Mouse (Mus musculus): Measurements from ENCODE around the gene Slc22a17. TPM values are rescaled to one million over a fixed set of nuclear protein-coding genes. Genes with fewer than 3 reads are reported as not detected.
A peak's percentile ranks its signal among the peaks of the same experiment; 100 is the strongest.

Slc22a17 gene
- polyA plus RNA-seq, 1 experiment from 2014 or later: 44.9 TPM

MicroRNA genes within 50 kb of the gene (microRNA counts, 519-probe panel; counts per million panel counts)
- microRNA mmu-miR-208a: 1,377 counts per million, percentile 6 among the panel's probes with 10 or more counts

Small RNA genes within 50 kb of the gene (microRNA-seq; reads per million reads assigned to microRNA genes)
- gene Mir208a: 2.9 reads per million, percentile 3 among the genes with 10 or more reads in this experiment

Other genes with a start within 250 kb of the Slc22a17 start
- gene 1700123O20Rik, start 226.9 kb downstream of the Slc22a17 start, polyA plus RNA-seq (2014; fragmentation: Nextera tagmentation; extraction: Ambion mirVana): 82.9 and 88.9 TPM in 2 replicates
- gene Acin1, start 226.2 kb downstream of the Slc22a17 start, polyA plus RNA-seq (2014; fragmentation: Nextera tagmentation; extraction: Ambion mirVana): 145 and 147 TPM in 2 replicates
- gene Gm29776, start 214.3 kb downstream of the Slc22a17 start, polyA plus RNA-seq (2014; fragmentation: Nextera tagmentation; extraction: Ambion mirVana): 0.17 and 0.24 TPM in 2 replicates
- gene Cebpe, start 201.0 kb downstream of the Slc22a17 start, polyA plus RNA-seq (2014; fragmentation: Nextera tagmentation; extraction: Ambion mirVana): 0.69 TPM in 1 of 2 replicates, not detected in the other
- 5.4 and 5.8 TPM in 2 replicates for gene Slc7a8, start 131.2 kb downstream of the Slc22a17 start, polyA plus RNA-seq (2014; fragmentation: Nextera tagmentation; extraction: Ambion mirVana)
- not detected in 2 replicates for gene Rnf212b, start 99.0 kb downstream of the Slc22a17 start, polyA plus RNA-seq (2014; fragmentation: Nextera tagmentation; extraction: Ambion mirVana)
- gene Homez, start 42.2 kb downstream of the Slc22a17 start, polyA plus RNA-seq (2014; fragmentation: Nextera tagmentation; extraction: Ambion mirVana): 7.9 and 9.2 TPM in 2 replicates
- 2.8 and 2.9 TPM in 2 replicates for gene Ppp1r3e, start 35.6 kb downstream of the Slc22a17 start, polyA plus RNA-seq (2014; fragmentation: Nextera tagmentation; extraction: Ambion mirVana)
- 6.1 and 6.2 TPM in 2 replicates for gene Bcl2l2, start 29.8 kb downstream of the Slc22a17 start, polyA plus RNA-seq (2014; fragmentation: Nextera tagmentation; extraction: Ambion mirVana)
- gene Gm20521, start 29.7 kb downstream of the Slc22a17 start, polyA plus RNA-seq (2014; fragmentation: Nextera tagmentation; extraction: Ambion mirVana): not detected in 2 replicates
- 136 and 152 TPM in 2 replicates for gene Pabpn1, start 20.6 kb downstream of the Slc22a17 start, polyA plus RNA-seq (2014; fragmentation: Nextera tagmentation; extraction: Ambion mirVana)
- gene Efs, start 13.0 kb upstream of the Slc22a17 start, polyA plus RNA-seq (2014; fragmentation: Nextera tagmentation; extraction: Ambion mirVana): 40.1 and 41.0 TPM in 2 replicates
- gene Il25, start 19.6 kb upstream of the Slc22a17 start, polyA plus RNA-seq (2014; fragmentation: Nextera tagmentation; extraction: Ambion mirVana): 0.32 TPM in 1 of 2 replicates, not detected in the other
- gene Cmtm5, start 23.1 kb upstream of the Slc22a17 start, polyA plus RNA-seq (2014; fragmentation: Nextera tagmentation; extraction: Ambion mirVana): 7.1 and 8.5 TPM in 2 replicates
- 0.75 and 1.00 TPM in 2 replicates for gene Myh6, start 53.8 kb upstream of the Slc22a17 start, polyA plus RNA-seq (2014; fragmentation: Nextera tagmentation; extraction: Ambion mirVana)
- gene Gm17428, start 63.8 kb upstream of the Slc22a17 start, polyA plus RNA-seq (2014; fragmentation: Nextera tagmentation; extraction: Ambion mirVana): not detected in 2 replicates
- gene Myh7, start 81.5 kb upstream of the Slc22a17 start, polyA plus RNA-seq (2014; fragmentation: Nextera tagmentation; extraction: Ambion mirVana): 5.9 and 7.7 TPM in 2 replicates
- 66.4 and 75.7 TPM in 2 replicates for gene Ngdn, start 102.3 kb upstream of the Slc22a17 start, polyA plus RNA-seq (2014; fragmentation: Nextera tagmentation; extraction: Ambion mirVana)
- 6.0 and 6.6 TPM in 2 replicates for gene Zfhx2, start 179.2 kb upstream of the Slc22a17 start, polyA plus RNA-seq (2014; fragmentation: Nextera tagmentation; extraction: Ambion mirVana)
- 19.8 and 25.0 TPM in 2 replicates for gene Thtpa, start 181.7 kb upstream of the Slc22a17 start, polyA plus RNA-seq (2014; fragmentation: Nextera tagmentation; extraction: Ambion mirVana)
- 28.7 and 30.8 TPM in 2 replicates for gene Ap1g2, start 193.5 kb upstream of the Slc22a17 start, polyA plus RNA-seq (2014; fragmentation: Nextera tagmentation; extraction: Ambion mirVana)
- 2.6 and 2.7 TPM in 2 replicates for gene Jph4, start 203.8 kb upstream of the Slc22a17 start, polyA plus RNA-seq (2014; fragmentation: Nextera tagmentation; extraction: Ambion mirVana)